Mouse (Mus musculus) kidney, postnatal 14 days (tissue): Measurements from ENCODE around the gene Fzd7.
A peak's percentile ranks its signal among the peaks of the same experiment; 100 is the strongest.
"Not testable (repeated sequence)": the region's sequence is repeated elsewhere in the genome, so short reads cannot be mapped to it uniquely, and the experiment has no call there.

Experiments used
- DNase-seq: peaks from one replicate; pipeline ENCODE4 v3.0.0; 2022; ENCODE audit warnings: mixed read lengths

Fzd7 gene

DNA sequence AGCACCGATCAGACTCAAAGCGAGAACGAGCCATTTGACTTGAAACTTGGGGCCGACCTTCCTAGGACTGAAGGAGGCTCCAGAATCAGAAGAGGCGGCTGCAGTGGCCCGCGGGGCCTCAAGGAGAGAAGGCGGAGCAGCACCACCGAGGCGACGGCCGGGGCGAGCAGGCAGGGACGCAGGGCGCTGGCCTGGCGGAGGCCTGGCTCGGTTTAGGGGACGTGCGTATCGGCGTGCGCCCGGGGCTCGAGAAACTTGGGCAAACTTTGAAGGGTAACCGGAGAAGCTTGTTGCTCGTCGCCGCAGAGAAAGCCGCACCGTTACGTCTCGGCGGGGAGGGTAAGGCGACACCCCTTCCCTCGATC is at the start of gene Fzd7:
Gene Fzd7, plus strand, starts transcription at position 94 of the 365 bp plus-strand sequence.
- no peak for DNase-seq

DNA sequence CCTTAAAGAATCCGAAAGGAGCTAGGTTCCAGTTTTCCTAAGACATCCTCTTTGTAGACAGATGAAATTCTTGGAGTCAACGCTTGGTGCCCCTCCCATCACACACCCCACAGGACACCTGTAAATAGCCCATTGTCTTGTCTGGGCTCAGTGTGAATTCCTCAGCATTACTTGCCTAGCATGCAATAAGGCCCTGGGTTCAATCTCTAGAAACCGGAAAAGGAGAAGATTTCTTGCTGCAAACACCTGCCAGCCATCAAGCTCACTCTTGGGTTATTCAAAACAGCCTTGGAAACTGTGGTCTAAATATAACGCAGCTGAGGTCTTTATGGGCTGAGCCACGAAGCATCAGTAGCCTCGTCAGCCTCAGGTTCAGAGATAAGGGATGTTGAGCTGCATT is 48.9 kb upstream of the Fzd7 start:
- DNase-seq, result no peak

DNA sequence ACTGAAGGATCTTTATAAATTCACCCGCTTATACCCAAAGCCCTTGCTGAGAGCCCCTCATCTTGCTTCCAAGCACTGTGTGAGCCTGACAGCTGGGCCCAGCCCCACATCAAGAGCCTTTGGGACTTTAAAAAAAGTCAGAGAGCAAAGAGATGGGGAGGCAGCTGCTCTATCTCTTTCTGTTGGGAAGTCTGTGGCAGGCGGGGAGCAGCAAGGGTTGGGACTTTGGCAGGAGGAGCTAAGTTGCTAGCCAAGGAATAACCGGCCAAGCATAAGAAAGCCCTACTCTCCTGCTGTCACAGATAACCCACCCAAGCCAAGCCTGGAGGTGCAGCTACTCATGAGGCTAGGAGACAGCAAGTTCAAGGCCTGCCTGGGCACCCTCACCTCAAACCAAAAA is 48.2 kb upstream of the Fzd7 start:
- peak; percentile 65 for DNase-seq

DNA sequence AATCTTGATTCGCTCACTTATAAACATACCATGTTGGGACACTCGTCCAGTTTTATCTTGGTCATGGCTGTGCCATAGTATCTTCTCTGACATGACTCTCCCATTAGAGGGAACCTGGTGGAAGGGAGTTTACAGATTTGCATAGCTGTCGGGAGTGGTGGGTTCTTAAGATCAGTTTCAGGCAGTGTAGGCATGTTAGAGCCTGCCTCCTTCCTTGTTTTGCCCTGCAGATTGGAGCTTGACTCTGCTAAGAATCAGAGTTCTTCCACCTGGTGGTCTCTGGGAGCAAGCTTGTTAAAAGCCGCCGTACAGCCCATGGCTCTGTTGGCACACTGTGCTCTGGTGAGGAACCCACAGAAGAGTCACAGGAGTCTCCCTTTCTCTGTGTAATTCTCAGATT is 47.0 kb upstream of the Fzd7 start:
- DNase-seq, result no peak

DNA sequence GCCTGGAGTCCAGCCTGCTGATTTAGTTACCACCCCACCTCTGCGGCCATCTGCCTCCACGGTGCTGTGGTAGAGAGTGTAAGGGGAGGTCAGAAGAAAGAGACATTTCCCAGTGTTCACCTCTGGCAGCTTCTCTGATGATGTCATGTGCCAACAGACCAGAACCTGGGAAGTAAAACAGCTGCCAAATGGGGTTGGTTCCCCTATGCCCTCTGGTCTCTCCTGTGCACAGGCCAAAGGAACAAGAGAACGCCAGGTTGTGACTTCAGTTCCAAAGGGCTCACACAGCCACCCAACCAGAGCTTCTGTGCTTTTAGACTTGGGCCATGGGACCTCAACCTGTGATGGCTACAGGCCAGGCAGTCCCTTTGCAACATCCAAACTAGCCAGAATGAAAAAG is 45.9 kb upstream of the Fzd7 start:
- DNase-seq, result peak; percentile 72

DNA sequence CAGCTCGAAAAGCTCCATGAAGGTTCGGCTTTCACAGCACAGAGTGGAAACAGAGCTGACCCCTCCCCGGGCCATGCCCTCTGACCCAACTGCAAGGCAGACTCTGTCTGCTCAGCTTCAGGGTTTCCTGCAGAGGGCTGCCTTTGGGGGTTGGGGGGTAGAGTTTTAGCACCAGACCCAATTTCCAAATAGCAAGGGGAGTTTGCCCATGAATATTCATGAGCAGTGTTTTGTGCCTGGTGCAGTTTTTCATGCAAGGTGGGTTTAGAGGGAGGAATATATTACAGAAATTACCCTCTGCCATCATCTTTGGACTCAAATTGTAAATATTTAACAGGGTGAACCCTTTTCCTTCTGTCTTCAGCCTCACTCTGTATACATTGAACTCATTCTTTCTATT is 44.3 kb upstream of the Fzd7 start:
- DNase-seq, result peak; percentile 44

DNA sequence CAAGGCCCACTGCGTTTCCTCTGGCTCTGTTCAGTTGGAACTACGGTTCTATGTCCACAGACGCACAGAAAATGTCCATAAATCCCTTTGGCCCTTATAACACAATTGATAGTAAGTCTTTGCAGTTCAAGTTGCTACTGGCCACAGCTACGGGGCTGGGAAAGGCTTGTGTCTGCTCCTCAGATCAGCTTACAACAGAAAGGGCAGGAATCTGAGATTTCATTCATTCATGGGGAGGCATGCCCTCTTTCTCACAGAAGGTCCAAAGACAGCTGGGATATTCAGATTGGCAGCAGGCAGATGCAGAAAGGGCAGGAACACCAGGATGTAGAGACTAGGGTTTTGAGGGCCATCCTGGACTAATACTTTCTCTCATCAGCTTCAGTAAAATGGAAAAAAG is 43.9 kb upstream of the Fzd7 start:
- DNase-seq, result no peak

DNA sequence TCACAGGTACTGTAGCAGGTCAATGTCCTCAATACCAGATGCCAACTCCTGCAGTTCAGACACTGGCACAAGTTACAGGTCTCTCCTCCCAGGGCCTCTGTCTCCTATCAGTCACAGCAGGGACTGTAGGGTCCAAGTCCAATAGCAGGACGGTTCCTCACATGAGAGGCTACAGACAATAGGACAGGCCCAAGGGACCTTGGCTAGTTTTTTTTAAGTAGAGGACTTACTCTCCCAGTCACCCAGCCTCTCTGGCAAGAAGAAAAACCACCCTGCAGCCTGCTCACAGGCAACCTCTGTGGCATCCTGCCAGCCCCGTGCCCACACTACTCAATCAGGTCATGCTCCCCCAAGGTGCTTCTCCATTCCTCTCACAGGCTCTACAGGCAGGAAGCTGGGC is 43.0 kb upstream of the Fzd7 start:
- peak; percentile 71 for DNase-seq

DNA sequence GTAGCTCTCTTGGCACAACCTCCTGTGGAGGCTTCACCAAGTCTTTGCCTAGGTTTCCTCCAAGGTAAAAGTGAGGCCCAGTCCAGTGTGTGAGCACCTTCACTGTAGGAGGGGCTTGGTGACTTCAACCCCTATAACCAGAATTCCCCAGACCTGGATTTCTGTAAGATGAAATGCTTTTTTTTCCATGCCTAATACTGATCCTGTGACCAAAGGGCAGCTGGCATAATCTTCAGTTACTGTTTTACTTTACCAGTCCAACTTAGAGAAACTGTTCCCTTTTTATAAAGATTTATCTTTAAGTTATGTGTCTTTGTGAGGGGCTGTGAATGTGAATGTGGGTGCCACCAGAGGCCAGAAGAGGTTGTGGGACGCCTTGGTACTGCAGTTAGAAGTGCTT is 42.3 kb upstream of the Fzd7 start:
- no peak for DNase-seq

DNA sequence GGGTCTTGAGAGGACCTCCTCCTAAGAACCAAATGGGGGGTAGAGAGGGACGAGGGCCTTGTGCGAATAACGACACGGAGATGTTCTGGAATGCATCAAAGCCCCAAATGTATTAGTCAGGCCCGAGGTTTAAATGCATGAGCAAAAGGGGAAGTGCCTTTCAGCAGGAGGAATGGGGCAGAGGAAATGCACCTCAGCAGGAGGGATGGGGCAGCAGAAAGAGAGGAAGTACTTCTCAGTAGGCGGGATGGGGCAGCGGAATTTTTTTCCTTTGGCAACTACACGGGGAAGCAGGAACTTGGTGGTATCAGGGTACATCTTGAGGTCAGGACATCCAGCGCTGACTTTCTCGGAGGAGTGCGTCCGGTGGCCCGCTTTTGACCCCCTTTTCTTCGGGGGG is 39.5 kb upstream of the Fzd7 start:
- DNase-seq, result not testable (repeated sequence)

DNA sequence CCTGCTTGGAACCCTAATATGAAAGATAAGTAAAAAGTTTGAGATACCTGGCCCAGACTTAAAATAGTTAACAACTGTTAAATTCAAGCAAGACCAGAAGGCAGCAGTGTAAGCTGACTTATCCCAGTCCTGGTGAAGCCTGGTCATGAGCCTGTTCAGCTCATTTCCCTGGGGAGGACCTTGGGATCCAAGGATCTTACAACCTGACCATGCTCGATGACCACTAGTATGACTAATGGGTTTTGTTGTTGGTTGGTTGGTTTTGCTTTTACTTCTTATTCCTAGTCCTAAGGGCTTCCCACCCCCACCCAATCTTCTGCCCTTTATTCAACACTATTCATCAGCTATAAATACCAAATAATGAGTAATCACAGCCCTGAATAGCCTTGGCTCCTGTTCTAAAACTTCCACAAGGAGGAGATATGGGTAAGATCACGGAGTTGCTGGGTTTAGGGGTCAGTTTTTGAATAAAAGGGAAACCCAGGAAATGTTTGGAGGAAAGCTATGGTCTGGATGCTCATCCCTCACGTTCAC is 38.0 kb upstream of the Fzd7 start:
- no peak for DNase-seq

DNA sequence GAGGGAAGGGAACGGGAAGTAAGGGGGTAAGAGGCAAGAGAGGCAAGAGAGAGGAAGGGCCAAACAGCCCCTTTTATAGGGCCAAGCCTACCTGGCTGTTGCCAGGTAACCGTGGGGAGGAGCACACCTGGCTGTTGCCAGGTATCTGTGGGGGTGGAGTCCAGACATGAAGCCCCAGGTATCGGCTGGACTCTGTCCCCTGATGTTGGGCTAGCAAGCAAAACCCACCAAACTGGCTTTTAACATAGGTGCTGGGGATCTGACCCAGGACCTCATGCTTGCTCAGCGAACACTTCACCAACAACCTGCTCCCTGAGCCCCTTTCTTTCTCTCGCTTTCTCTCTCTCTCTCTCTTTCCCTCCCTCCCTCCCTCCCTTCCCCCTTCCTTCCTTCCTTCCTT is 37.0 kb upstream of the Fzd7 start:
- no peak for DNase-seq

DNA sequence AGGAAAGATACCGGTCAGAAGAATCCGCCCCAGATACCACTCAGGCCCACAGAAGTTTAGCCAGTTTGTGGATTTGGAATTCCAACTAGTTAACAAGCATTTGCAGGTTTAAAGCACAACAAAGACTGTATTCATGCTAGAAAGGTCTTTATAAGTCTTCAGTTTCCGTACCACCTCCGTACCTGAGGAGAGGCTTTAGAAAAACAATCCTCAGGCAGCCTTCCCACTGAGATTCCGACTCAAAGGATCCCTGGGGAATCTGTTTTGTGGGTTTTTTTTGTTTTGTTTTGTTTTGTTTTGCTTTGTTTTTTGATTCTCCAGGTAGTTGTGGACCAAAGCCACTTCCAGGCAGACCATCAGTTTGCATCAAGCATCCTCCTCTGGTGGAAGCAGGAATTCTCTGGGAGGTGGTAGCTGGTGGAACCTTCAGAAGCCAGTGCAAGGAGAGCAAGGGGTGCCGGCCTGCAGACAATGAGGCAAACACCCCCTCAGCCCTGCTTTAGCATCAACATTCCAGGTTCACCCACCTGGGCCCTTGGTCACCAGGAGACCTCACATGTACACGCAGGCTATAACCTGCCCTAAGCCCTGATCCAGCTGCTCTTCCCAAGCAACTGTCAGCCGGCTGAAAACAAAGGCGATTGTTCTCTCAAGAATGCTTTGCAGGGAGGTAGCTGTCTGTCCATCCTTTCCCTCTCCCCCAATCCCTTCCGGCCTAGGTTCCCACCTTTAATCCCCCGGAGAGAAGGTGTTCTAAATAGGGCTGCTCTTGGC is 33.5 kb upstream of the Fzd7 start:
- no peak for DNase-seq

DNA sequence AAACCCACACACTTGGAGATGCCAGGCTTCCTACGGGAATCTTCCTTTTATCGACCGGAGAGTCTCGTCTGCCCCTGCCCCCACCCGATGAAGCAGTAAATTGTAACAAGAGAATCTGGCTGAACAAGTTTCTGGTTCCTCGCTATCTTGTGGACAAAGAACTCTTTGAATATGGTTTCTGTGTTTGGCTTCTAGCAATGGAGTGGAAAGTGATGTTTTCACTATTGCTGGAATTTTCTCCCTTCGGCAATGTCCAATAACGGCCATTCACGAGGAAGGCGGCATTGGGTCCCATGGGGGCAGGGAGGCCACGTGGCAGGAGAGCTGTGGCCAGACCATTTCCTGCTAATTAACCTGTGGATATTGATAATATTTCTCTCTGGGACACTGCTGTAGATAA is 32.8 kb upstream of the Fzd7 start:
- no peak for DNase-seq

DNA sequence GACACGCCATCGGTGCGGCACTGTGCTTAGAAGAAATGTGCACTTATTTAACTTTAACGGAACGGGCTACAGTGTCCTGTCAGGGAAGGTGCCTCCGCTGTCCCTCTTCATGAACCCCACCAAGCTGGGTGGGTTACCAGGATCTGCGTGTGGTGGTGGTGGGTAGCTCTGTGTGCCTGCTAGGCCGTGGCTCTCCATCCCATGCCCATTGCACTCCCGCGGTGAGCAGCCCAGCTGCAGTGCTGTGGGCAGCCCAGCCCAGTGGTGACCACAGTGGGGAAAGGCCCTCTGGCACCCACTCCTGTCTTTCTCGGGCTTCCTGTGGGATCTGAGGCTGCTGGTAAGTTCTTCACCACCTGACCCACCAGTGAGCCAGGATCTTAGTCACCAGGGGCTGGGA is 31.3 kb upstream of the Fzd7 start:
- DNase-seq, result no peak

DNA sequence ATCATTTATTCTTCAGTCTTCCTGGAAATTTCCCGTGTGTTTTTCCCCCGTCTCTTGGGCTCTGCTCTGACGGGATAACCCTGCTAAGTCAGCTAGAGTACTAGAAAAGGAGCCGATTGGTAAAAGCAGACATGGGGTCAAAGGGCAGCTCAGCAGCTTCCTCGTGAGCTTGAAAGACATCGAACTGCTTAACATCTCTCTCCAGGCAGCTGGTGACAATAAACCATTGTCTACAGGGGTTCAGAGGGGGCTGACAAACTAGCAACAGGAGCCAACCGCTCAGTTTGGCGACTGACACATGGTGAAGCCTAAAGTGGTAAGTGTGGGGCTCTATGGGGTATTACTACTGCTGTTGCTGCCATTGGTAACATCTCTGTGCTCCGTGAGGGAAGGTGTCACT is 30.6 kb upstream of the Fzd7 start:
- no peak for DNase-seq

DNA sequence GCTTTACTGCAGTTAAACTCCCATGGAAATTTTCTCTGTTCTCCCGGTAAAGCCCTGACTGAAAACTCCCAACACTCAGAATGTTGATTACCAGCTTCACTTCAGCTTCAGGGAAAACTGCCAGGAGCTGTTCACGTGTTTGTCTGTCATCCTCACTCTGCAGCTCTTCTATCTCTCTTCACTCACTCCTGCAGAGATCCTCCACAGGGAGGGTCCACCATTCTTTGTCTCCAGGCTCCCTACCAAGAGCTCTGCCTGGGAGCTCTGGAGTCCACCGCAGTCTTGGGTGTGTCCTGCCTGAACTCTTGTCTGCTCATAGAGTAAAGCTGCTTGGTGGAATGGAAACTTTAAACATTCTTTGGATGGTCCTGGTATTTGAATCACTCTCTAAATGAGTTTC is 25.4 kb upstream of the Fzd7 start:
- DNase-seq, result no peak

DNA sequence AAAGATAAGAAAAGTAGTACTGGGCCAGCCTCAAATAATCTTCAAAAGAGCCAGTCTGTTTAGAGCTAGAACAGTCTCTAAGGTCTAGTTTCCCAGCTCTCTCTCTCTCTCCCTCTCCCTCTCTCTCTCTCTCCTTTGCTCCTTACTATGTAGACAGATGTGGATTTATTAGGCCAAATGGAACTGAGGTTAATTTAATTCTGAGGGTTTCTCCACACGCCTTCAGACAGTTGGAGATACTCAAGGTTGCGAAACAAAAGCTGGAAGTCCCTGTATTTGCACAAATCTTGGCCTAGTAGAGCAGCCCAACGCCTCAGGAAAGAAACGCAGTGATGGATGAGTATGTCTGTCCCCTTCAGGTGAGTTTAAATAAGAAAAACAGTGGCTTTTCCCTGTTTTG is 24.4 kb upstream of the Fzd7 start:
- DNase-seq, result no peak

DNA sequence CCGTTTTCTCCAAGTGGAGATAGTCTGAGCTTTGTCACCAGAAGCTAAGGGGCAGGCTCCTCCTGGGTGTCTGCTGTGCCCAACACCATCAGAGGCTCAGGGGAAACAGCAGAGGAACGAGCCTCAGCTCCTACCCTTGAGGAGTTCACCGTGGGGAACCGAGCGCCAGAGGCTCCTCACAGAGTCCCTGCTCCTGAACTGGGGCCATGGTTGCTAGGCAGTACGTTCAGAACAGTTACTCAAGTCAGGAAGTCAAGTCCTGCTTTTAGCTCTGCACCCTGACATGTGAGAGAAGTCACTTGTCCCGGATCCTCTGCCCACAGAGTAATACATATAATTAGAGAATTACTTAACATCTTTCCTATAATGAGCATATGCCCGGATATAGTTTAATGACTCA is 23.3 kb upstream of the Fzd7 start:
- DNase-seq, result no peak

DNA sequence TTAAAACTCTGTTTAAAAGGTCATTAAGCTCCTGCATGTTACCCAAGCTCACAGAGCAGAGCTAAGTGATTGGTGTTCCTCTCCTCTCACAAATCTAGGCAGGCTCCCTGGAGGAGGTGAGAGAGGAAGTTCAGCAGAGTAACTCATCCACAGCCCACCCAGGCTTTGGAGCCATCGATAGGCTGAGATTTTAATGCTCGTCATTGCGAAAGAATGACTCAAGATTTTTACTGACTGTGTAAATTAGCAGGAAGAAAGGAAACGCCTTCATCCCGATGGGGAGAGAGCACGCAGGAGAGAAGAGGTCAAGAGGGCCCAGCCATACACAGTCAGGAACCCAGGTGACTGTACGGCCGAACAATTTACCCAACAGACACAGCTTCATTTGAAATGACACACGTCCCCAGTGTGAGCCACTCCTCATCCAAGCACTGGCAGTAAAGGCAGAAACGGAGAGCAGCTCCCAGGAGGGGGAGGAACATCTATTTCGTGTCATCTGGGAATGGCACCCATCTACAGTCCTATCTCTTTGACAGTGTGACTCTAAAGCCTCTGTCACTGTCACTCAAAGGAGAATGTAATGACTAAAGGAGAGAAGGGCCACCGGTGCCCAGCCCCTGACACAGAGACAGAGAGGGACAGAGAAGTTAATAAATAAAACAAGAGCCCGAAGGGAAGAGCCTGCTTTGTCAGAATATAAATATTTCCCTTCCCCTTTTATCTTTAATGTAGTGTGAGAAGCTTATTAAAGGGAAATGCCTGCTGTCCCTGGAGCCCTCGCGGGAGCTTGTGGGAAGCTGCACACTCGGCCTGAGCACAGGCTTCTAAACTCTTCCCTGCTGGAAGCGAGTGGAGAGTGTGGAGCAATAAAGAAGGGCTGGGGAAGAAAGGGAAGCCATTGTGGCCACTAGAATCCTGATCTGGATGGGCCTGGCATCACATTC is 17.3 kb upstream of the Fzd7 start:
- DNase-seq, result no peak

DNA sequence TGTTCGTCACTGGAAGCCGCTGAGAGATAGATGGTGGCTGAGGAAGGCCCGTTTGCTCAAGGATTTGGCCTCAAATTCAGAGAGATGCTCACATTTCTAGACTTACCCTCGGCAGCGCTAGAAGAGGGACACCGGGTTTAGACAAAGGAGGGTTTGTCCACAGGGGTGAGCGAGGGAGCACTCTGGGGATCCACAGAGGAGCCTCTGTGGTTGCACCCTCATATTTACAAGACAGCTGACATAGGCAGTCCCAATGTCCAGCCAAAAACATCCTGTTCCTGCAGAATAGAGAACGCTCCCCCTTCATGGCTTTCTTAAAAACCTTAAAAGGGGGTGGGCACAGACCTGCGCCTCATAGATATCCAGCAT is 16.6 kb upstream of the Fzd7 start:
- DNase-seq, result no peak

DNA sequence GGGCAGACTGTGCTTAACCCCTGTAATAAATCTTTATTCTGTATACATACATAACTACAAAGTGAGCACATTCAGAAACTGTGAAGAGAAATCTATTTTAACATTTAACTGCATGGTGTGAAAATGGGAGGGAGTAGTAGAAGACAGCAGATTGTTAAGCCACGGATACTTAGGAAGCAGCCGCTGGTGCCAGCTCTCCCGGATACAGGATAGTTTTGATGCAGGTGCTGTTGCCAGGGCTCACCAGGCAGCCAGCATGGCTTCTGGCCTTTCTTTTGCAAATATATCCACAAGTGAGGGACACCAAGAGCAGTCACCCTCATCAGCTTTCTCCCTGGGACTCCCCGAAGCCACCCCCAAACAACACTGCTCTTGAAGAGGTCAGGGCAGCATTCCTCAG is 13.1 kb upstream of the Fzd7 start:
- DNase-seq, result no peak

DNA sequence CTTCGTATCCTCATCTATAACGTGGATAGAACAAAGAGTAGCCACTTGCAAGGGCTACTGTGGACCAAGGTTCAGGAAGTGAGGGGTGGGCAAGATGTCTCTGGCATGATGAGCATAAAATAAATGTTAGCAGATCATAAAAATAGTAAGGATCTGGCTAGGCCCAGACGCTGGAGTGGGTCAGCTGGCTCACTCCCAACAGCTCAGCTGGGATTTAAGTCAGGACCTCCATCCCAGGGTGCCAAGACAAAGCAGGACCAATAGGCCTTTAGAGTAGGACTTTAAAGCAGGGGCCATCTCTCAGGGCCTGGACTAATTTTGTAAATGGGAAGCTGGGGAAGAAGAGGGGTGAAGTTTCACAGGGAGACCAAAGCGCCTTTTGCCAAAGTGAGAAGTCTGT is 11.5 kb upstream of the Fzd7 start:
- DNase-seq, result no peak
